Mouse (Mus musculus) liver, adult (tissue): ENCODE measurements around the gene Atad2b.

ENCODE experiments used
- GATA4 ChIP-seq: IDR thresholded peaks from 2 replicates; pipeline ENCODE4 v1.6.1; 2014; ENCODE audit warnings: mild to moderate bottlenecking, low read length; ENCODE audit not compliant: insufficient replicate concordance

Gene Atad2b

GRCm38 (mm10) chr12:4916994-4917804, at the start of gene Atad2b:
Atad2b (plus strand) TSS chr12:4917353.
- TF ChIP-seq GATA4: peak; percentile 47; the same call in 1 of the 2 replicates

- TF ChIP-seq GATA4: no peak
Measured at GRCm38 (mm10) chr12:4868924-4869323, 48.2 kb upstream of the Atad2b start.

- TF ChIP-seq GATA4: no peak
Measured at GRCm38 (mm10) chr12:4871260-4871659, 45.9 kb upstream of the Atad2b start.

- no peak for TF ChIP-seq GATA4
Measured at GRCm38 (mm10) chr12:4872273-4872672, 44.9 kb upstream of the Atad2b start.

- TF ChIP-seq GATA4: no peak
Measured at GRCm38 (mm10) chr12:4872983-4873477, 44.1 kb upstream of the Atad2b start.

GRCm38 (mm10) chr12:4873531-4873930, 43.6 kb upstream of the Atad2b start:
- no peak for TF ChIP-seq GATA4

DNA sequence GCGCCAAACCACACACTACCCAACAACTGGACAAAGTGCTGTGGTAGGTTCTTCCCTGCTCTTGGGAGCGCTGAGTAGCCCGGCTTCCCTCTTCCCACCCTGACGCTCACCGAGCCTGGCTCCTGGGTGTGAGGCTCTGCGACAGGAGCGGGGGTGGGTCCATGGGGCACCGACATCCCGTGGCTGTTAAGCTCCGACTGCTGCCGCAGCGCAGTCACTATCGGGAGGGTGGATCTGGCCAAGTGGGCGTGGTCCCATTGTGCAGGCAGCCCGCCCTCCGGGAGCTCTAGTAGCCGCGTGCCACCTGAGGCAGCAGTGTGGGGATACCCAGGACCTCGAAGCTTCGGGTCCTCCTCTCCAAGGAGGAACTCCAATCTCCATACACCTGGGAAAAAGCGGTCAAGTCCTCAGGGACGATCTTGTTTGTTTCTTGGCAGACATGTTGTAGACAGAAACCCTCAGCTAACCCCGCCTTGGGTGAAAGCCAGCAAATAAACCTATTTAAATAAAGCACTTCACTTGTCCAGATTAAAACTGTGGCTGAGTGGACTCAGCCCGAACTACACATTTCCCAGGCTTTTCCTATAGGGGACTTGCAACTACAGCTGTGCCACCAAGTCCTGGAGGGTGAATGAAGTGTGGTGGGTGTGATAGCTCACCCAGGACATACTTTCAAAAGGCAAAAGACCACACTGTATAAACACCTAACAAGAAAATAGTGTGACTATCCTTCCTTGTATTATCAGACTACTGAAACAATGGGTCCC, 42.8 kb upstream of the Atad2b start, which contains the start of gene Mfsd2b:
TSS of gene Mfsd2b (minus strand) at position 199 of the 767 bp plus-strand sequence.
- TF ChIP-seq GATA4: no peak

DNA sequence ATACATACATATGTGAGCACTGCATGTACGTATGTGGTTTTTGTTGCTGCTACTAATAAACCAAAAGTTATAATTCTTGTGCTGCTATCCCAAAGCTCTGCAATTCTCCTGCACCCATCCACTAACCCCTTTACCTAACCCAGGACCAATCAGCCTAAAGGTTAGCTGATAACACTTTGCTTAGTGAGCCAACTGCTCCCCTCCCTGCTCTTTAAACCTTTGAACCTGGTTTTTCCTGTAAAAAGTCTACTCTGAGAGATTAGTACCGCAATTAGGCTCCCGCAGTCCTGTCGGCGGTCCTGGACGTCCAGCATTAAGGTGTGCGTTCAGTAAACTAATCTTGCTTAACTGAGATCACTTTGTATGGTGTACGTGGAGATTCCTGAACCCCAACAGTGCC, 41.5 kb upstream of the Atad2b start:
- peak; percentile 57; the same call in 1 of the 2 replicates for TF ChIP-seq GATA4

- TF ChIP-seq GATA4: no peak
Measured at GRCm38 (mm10) chr12:4878296-4878783, 38.8 kb upstream of the Atad2b start.

GRCm38 (mm10) chr12:4879048-4879447, 38.1 kb upstream of the Atad2b start:
- TF ChIP-seq GATA4: no peak

DNA sequence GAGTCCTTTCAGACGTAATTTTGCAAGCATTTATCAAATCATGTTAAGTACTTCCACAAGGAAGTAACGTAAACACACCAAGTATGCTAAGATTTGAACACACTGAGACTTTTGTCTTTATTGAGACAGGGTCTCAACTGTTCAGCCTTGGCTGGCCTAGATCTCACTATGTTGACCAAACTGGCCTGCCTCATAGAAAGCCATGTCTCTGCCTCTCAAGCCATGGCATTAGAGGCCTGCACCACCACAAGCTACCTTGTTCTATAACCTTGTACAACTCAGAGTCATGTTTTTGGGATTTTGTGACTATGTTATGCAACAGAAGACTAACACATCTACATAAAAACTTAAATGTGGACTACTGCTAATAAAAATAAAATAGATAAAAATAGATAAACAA, 35.1 kb upstream of the Atad2b start:
- TF ChIP-seq GATA4: no peak

GRCm38 (mm10) chr12:4885062-4885461, 32.1 kb upstream of the Atad2b start:
- no peak for TF ChIP-seq GATA4

DNA sequence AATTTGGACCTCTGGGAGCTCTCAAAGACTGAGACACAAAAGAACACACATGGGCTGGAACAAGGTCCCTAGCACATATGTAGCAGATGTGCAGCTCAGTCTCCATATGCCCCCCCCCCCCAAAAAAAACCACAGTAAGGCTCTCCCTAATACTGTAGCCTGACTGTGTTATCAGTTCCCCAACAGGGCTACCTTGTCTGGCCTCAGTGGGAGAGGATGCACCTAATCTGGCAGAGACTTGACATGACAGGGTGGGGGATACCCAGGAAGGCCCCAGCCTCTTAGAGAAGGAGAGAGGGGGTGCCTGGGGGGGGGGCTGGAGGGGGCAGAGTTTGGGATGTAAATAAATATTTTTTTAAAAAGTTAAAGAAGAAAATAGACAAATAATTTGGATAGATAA, 28.4 kb upstream of the Atad2b start:
- TF ChIP-seq GATA4: no peak

- no peak for TF ChIP-seq GATA4
Measured at GRCm38 (mm10) chr12:4889251-4889650, 27.9 kb upstream of the Atad2b start.

DNA sequence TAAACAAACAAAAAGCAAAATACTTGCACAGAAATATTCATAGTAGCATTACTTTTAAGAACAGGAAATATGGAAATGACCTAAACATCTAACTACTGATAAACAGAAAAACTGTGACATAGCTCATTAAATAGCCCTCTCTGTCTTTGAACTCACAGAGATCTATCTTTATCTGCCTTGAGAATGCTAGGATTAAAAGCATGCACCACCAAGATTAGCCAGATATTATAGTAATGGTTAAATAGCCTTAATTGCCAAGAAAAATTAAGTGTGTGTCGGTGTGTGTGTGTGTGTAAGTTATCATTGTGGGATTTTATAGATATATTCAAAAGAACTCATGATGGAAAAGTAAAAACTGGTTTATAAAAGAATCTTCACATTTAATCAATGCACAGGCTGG, 27.3 kb upstream of the Atad2b start:
- TF ChIP-seq GATA4: no peak

DNA sequence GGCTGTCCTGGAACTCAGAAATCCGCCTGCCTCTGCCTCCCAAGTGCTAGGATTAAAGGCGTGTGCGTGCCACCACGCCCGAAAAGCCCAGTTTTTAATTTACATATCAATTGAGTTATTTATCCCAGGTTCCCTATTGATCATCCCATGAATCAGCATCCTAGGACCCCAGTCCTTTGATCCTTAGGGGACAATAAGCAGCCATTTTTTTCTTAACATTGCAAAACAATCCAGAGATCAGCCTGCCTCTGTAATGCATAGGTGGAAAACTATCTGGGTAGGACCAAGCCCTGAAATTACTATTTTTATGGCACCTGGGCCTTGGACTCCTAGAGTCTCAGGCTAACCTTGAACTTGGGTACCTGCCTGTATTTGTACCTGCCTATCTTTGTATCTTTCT, 19.1 kb upstream of the Atad2b start:
- no peak for TF ChIP-seq GATA4
